Mouse (Mus musculus) megakaryocyte, embryonic 14.5 days (primary cell): ENCODE results near the gene Slc44a4.

Source experiments
- FLI1 ChIP-seq: IDR thresholded peaks from 2 replicates; pipeline ENCODE4 v1.6.1; 2012; ENCODE audit warnings: low read length, inconsistent platforms, mixed read lengths
- GATA1 ChIP-seq: IDR thresholded peaks from 3 replicates; pipeline ENCODE4 v1.6.1; 2012; ENCODE audit warnings: mixed read lengths, low read length, inconsistent platforms, borderline replicate concordance

- no peak for TF ChIP-seq FLI1
- TF ChIP-seq GATA1: no peak
Measured at GRCm38 (mm10) chr17:34931735-34932098, 17.5 kb downstream of the Slc44a4 start.
